Mouse (Mus musculus): ENCODE results near the gene Cdkn2b.

DNA sequence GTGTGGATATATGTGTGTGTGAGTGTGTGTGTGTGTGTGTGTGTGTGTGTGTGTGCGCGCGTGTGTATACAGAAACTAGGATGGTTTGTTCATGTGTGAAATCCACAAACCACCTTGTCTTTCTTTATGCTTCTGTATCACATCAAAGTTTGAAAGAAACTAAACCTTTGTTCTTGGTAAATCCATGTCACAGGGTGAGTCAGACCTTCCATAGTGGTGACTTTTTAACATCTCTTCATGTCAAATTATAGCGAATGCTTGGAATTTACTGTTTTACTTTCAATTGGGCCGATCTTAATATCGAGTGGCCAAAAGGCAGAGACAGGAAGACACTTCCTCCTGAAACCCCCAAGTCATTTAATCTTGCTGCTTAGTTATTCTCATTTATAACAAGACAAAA is 48.7 kb upstream of the Cdkn2b start:
- TF ChIP-seq TCF12 (IDR thresholded peaks at IDR 0.05; ENCODE audit: low read depth, low read length) (no peak), POLR2A (IDR thresholded peaks at IDR 0.05; ENCODE audit: low read depth, low read length) (no peak), JUN (IDR thresholded peaks at IDR 0.05; ENCODE audit: insufficient read depth, low read depth, low read length) (no peak), ZMIZ1 (IDR thresholded peaks at IDR 0.05; ENCODE audit: low read depth, low read length) (no peak), MEF2A (IDR thresholded peaks at IDR 0.05; ENCODE audit: borderline replicate concordance, low read depth, low read length) (no peak), USF1 (IDR thresholded peaks at IDR 0.05; ENCODE audit: low read depth, low read length) (no peak), UBTF (IDR thresholded peaks at IDR 0.05; ENCODE audit: low read depth, low read length) (no peak), RCOR1 (conservative IDR thresholded peaks at IDR 0.05; ENCODE audit: low read depth, low read length) (no peak), RAD21 (IDR thresholded peaks at IDR 0.05; ENCODE audit: low read depth, low read length) (no peak), E2F4 (IDR thresholded peaks at IDR 0.05; ENCODE audit: insufficient replicate concordance, low read depth, low read length) (no peak), CTCF (conservative IDR thresholded peaks at IDR 0.05 in 1 of 2, IDR thresholded peaks at IDR 0.05 in 1 of 2; ENCODE audit: low read depth in 2 of 2, low read length in 2 of 2) (no peak), MYC (IDR thresholded peaks at IDR 0.05; ENCODE audit: low read depth, low read length) (no peak)

Data from CH12.LX (cell line).